Mouse (Mus musculus) liver, adult 2 months (tissue): ENCODE results near the gene Dnajc8.

Source experiments
- CTCF ChIP-seq: fragments of 200-500 bp; IDR thresholded peaks from 2 replicates; pipeline ENCODE4 v1.5.1; 2011; ENCODE audit warnings: low read depth, low read length, control low read depth
- POLR2A ChIP-seq: fragments of 200-500 bp; IDR thresholded peaks from 2 replicates; pipeline ENCODE4 v1.6.1; 2011; ENCODE audit warnings: low read length, control low read depth; ENCODE audit not compliant: insufficient read depth; ENCODE audit errors: extremely low read depth

DNA sequence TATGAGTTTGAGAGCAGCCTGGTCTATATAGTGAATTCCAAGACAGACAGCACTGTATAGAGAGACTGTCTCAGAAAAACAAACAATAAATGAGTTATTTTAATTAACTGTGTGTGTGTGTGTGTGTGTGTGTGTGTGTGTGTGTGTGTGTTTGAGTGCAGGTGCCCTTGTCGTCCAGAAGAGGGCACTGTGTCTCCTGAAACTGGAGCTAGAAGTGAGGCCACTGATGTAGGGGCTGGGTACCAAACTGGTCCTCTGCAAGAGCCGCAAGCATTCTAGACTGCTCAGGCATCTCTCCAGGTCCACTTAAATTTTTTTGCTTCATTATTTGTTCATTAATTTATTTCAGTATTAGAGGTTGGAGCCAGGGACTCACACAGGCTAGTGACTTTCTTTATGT is 63.5 kb downstream of the Dnajc8 start:
- TF ChIP-seq CTCF: no peak
- TF ChIP-seq POLR2A: no peak
